Mouse (Mus musculus) lung, embryonic 14.5 days (tissue): ENCODE data around the gene Trp53rka. TPM values are rescaled to one million over a fixed set of nuclear protein-coding genes. Genes with fewer than 3 reads are reported as not detected.
"Not testable (repeated sequence)": the region's sequence is repeated elsewhere in the genome, so short reads cannot be mapped to it uniquely, and the experiment has no call there.

Experiments used
- ATAC-seq: fragments of 200-750 bp; cut with Nextera tagmentation; 2 replicates; pipeline ENCODE4 v1.8.0; 2017; ENCODE audit warnings: mild to moderate bottlenecking, moderate TSS enrichment, moderate library complexity; ENCODE audit not compliant: insufficient read depth
- DNase-seq: peaks from one replicate; pipeline ENCODE4 v3.0.0-alpha.2; 2015
- H3K27ac ChIP-seq: fragments of 300-500 bp; sonication (generic); 2 replicates; pipeline ENCODE4 v1.5.1; 2014; ENCODE audit warnings: low read depth, mild to moderate bottlenecking, moderate library complexity
- H3K27me3 ChIP-seq: fragments of 300-500 bp; sonication (generic); 2 replicates; pipeline ENCODE4 v1.6.1; 2014; ENCODE audit warnings: low read length, control low read depth; ENCODE audit not compliant: insufficient read depth
- H3K36me3 ChIP-seq: fragments of 300-500 bp; sonication (generic); 2 replicates; pipeline ENCODE4 v1.6.1; 2014; ENCODE audit warnings: control low read depth; ENCODE audit not compliant: insufficient read depth
- H3K4me1 ChIP-seq: fragments of 300-500 bp; sonication (generic); 2 replicates; pipeline ENCODE4 v1.6.1; 2014; ENCODE audit warnings: antibody characterized with exemption, control low read depth; ENCODE audit not compliant: insufficient read depth
- H3K4me2 ChIP-seq: fragments of 300-500 bp; sonication (generic); 2 replicates; pipeline ENCODE4 v1.6.1; 2014; ENCODE audit warnings: mild to moderate bottlenecking
- H3K4me3 ChIP-seq: fragments of 300-500 bp; sonication (generic); 2 replicates; pipeline ENCODE4 v1.5.1; 2014; ENCODE audit warnings: low read depth, low read length
- H3K9ac ChIP-seq: fragments of 300-500 bp; sonication (generic); 2 replicates; pipeline ENCODE4 v1.6.1; 2014
- H3K9me3 ChIP-seq: fragments of 300-500 bp; sonication (generic); 2 replicates; pipeline ENCODE4 v1.6.1; 2016; ENCODE audit warnings: low read depth, low read length, control low read depth
- CTCF ChIP-seq: IDR thresholded peaks from 2 replicates; pipeline ENCODE4 v1.5.1; 2016; ENCODE audit warnings: antibody characterized with exemption, low read depth
- WGBS: fragments of 180-500 bp; shearing (Covaris S2); extraction: QIAGEN DNeasy Blood & Tissue Kit; methylation state at CpG from one replicate; pipeline ENCODE4 v1.1.7; 2014; 5-methylcytosine and 5-hydroxymethylcytosine counted together
- polyA plus RNA-seq: library from polyadenylated mRNA; unstranded; fragments of >200 nt; fragmentation: Nextera tagmentation; extraction: Ambion mirVana; gene quantifications from 2 replicates; pipeline ENCODE4 v1.2.1, GENCODE M21; 2014

The Trp53rka gene
- polyA plus RNA-seq, 1 experiment from 2014 or later: 45.1 TPM

- Histone ChIP-seq H3K4me2 (no peak overlapping the region), H3K9ac (no peak overlapping the region), H3K9me3 (no peaks in the 10 kb centered on the region), H3K36me3 (peaks cover 17% of the 10 kb centered on the region; the same call in 1 of the 2 replicates), H3K27ac (no peak overlapping the region), H3K27me3 (no peaks in the 10 kb centered on the region), H3K4me3 (no peak overlapping the region), H3K4me1 (no peaks in the 10 kb centered on the region; the same call in 1 of the 2 replicates)
- ATAC-seq (peak; percentile 62; the same call in 1 of the 2 replicates), DNase-seq (peak; percentile 71)
- no peak for TF ChIP-seq CTCF
- 19% methylated on average over 11 of the region's 11 CpGs for WGBS
Observed at GRCm38 (mm10) chr2:165512870-165513600, 19.9 kb upstream of the Trp53rka start.

- no peaks in the 10 kb centered on the region for H3K9me3 ChIP-seq
- ATAC-seq (no peak), DNase-seq (no peak)
- no peak overlapping the region for H3K9ac ChIP-seq
- no peaks in the 10 kb centered on the region for H3K27me3 ChIP-seq
- 38% methylated on average over 7 of the region's 7 CpGs for WGBS
- TF ChIP-seq CTCF: no peak
- no peak overlapping the region for H3K4me3 ChIP-seq
- no peak overlapping the region for H3K27ac ChIP-seq
- H3K4me2 ChIP-seq: no peak overlapping the region
- peaks cover 17% of the 10 kb centered on the region; the same call in 1 of the 2 replicates for H3K36me3 ChIP-seq
- no peaks in the 10 kb centered on the region; the same call in 1 of the 2 replicates for H3K4me1 ChIP-seq
Observed at GRCm38 (mm10) chr2:165512426-165512825, 19.3 kb upstream of the Trp53rka start.

DNA sequence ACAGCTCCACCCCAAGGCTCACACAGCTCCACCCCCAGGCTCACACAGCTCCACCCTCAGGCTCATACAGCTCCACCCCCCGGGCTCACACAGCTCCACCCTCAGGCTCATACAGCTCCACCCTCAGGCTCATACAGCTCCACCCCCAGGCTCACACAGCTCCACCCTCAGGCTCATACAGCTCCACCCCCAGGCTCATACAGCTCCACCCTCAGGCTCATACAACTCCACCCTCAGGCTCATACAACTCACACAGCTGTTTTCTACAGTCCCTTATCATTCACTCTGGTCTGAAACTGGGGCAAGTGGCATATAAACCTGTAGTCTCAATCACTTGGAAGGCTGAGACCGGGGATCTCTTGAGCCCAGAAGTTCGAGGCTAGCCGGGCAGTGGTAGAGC lies 18.4 kb upstream of the Trp53rka start:
- not testable (repeated sequence) for H3K4me1 ChIP-seq, H3K9ac ChIP-seq, DNase-seq, H3K4me2 ChIP-seq, H3K27me3 ChIP-seq, ATAC-seq, H3K9me3 ChIP-seq, H3K4me3 ChIP-seq, H3K27ac ChIP-seq
- WGBS: 83% methylated on average over 4 of the region's 4 CpGs
- H3K36me3 ChIP-seq: peaks cover 15% of the 10 kb centered on the region; the same call in 1 of the 2 replicates

DNA sequence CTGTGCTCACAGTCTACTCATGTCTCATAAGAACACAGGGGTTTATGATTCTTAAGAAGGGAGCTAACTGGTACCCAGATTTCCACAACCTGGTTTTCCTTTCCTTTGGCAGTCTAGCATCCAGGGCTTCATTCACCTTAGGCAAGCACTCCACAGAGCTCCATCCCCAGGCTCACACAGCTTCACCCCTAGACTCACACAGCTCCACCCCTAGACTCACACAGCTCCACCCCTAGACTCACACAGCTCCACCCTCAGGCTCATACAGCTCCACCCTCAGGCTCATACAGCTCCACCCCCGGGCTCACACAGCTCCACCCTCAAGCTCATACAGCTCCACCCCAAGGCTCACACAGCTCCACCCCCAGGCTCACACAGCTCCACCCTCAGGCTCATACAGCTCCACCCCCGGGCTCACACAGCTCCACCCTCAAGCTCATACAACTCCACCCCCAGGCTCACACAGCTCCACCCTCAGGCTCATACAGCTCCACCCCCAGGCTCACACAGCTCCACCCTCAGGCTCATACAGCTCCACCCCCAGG lies 17.9 kb upstream of the Trp53rka start:
- H3K27me3 ChIP-seq, H3K9me3 ChIP-seq, DNase-seq, H3K9ac ChIP-seq, ATAC-seq, H3K27ac ChIP-seq, H3K4me3 ChIP-seq, H3K4me2 ChIP-seq, H3K36me3 ChIP-seq, H3K4me1 ChIP-seq: not testable (repeated sequence)
- 46% methylated on average over 2 of the region's 2 CpGs for WGBS

GRCm38 (mm10) chr2:165510466-165510865 lies 17.3 kb upstream of the Trp53rka start:
- Histone ChIP-seq H3K4me2 (no peak overlapping the region), H3K36me3 (peaks cover 8% of the 10 kb centered on the region; the same call in 1 of the 2 replicates), H3K4me1 (no peaks in the 10 kb centered on the region; the same call in 1 of the 2 replicates), H3K4me3 (no peak overlapping the region), H3K27me3 (no peaks in the 10 kb centered on the region), H3K27ac (no peak overlapping the region; the same call in 1 of the 2 replicates), H3K9ac (no peak overlapping the region), H3K9me3 (no peaks in the 10 kb centered on the region)
- ATAC-seq: no peak
- WGBS: 34% methylated on average over 5 of the region's 5 CpGs
- TF ChIP-seq CTCF: no peak
- DNase-seq: no peak

DNA sequence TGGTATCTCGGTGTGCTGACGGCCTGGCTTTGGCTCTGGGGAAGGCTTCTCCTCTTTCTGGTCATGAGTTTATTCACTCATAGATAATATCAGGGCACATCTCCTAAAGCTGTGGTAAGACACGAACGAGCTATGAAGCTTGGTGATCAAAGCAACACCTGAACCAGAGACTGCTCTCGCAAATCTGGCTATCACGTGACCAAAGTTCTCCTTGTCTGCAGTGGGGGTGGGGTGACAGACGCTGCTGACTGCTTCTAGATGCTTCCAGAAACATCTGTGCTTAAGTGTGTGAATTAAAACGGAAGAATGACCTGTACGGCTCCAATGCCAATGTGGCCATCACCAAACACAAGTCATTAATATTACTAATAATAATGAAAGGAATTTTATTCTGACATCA lies 16.6 kb upstream of the Trp53rka start:
- no peak overlapping the region for H3K9ac ChIP-seq
- no peak for DNase-seq
- H3K27ac ChIP-seq: no peak overlapping the region
- TF ChIP-seq CTCF: no peak
- H3K27me3 ChIP-seq: no peaks in the 10 kb centered on the region
- no peak for ATAC-seq
- H3K9me3 ChIP-seq: no peaks in the 10 kb centered on the region
- H3K4me2 ChIP-seq: no peak overlapping the region
- H3K4me1 ChIP-seq: no peaks in the 10 kb centered on the region; the same call in none of the 2 replicates
- 0 out of 2 replicates have a peak, but pooled peaks cover 2% of the 10 kb centered on the region for H3K36me3 ChIP-seq
- no peak overlapping the region for H3K4me3 ChIP-seq
- 38% methylated on average over 9 of the region's 9 CpGs for WGBS
